8 mouse cellular contexts compared by ENCODE assay signal in genomic region chr3:104671543-104671942, GRCm38 (mm10). TPM values are rescaled to one million over a fixed set of nuclear protein-coding genes. Genes with fewer than 3 reads are reported as not detected.
A peak's percentile ranks its signal among the peaks of the same experiment; 100 is the strongest.
DNase-seq lines count a peak whose midpoint lies in the region; ATAC-seq lines count a peak whose summit lies in the region.

No protein-coding gene starts in this region.

- H3K36me3 ChIP-seq in erythroblast, embryonic 14.5 days (ENCODE audit: control insufficient read depth): peaks cover 7% of the 10 kb centered on the region
- H3K36me3 ChIP-seq in liver, embryonic 13.5 days: no peaks in the 10 kb centered on the region
- no peaks in the 10 kb centered on the region for H3K36me3 ChIP-seq in stomach, embryonic 16.5 days (ENCODE audit: control insufficient read depth, insufficient read depth, low read length)

- H3K9ac ChIP-seq in liver, embryonic 13.5 days: peak overlapping the region; percentile 72
- H3K9ac ChIP-seq in stomach, embryonic 16.5 days (ENCODE audit: low read length): no peak overlapping the region

- ATAC-seq in liver, embryonic 13.5 days (ENCODE audit: low read depth): peak; percentile 82
- no peak for ATAC-seq in stomach, embryonic 16.5 days (ENCODE audit: insufficient read depth, low FRiP score)
- ATAC-seq in activated CD4-positive, CD25-positive, alpha-beta regulatory T cell, adult 4 months: no peak

- peaks cover 89% of the 10 kb centered on the region for H3K4me1 ChIP-seq in erythroblast, embryonic 14.5 days (ENCODE audit: control insufficient read depth)
- peaks cover 90% of the 10 kb centered on the region for H3K4me1 ChIP-seq in liver, embryonic 13.5 days (replicated peaks)
- H3K4me1 ChIP-seq in stomach, embryonic 16.5 days (ENCODE audit: control insufficient read depth, insufficient read depth, low read length): peaks cover 37% of the 10 kb centered on the region

- intact Hi-C loops in left cerebral cortex, postnatal 14 days (cut with DNase I): no loop called here

- H3K27ac ChIP-seq in liver, embryonic 13.5 days: peak overlapping the region; percentile 98
- 0 out of 2 replicates have a peak overlapping the region, but pooled peaks have one; percentile 69 for H3K27ac ChIP-seq in stomach, embryonic 16.5 days (ENCODE audit: low read length)

- DNase-seq in left cerebral cortex, adult 18-20 months (ENCODE audit: low spot score in 2 of 2): peak; percentile 29 to 32
- DNase-seq in left cerebral cortex, postnatal 14 days (ENCODE audit: low spot score in 2 of 2): no peak
- DNase-seq in liver, embryonic 13.5 days: peak; percentile 67
- no peak for DNase-seq in ovary, postnatal 14 days (ENCODE audit: low spot score)
- DNase-seq in testis, postnatal 14 days (ENCODE audit: low spot score): no peak

- H3K9me3 ChIP-seq in erythroblast, embryonic 14.5 days (ENCODE audit: control insufficient read depth, low read length): no peaks in the 10 kb centered on the region
- H3K9me3 ChIP-seq in liver, embryonic 13.5 days (replicated peaks): no peaks in the 10 kb centered on the region
- no peaks in the 10 kb centered on the region for H3K9me3 ChIP-seq in stomach, embryonic 16.5 days (replicated peaks; ENCODE audit: control insufficient read depth, low read length)

- H3K4me2 ChIP-seq in liver, embryonic 13.5 days: peak overlapping the region; percentile 62
- no peak overlapping the region for H3K4me2 ChIP-seq in stomach, embryonic 16.5 days (ENCODE audit: low read depth, low read length)

- H3K27me3 ChIP-seq in erythroblast, embryonic 14.5 days (ENCODE audit: control insufficient read depth): no peaks in the 10 kb centered on the region
- no peaks in the 10 kb centered on the region for H3K27me3 ChIP-seq in liver, embryonic 13.5 days
- no peaks in the 10 kb centered on the region for H3K27me3 ChIP-seq in stomach, embryonic 16.5 days (ENCODE audit: control insufficient read depth, insufficient read depth, low read length)

- WGBS in liver, embryonic 13.5 days (ENCODE audit: insufficient replicate concordance): 35% methylated on average over 6 of the region's 6 CpGs
- WGBS in stomach, embryonic 16.5 days: 71% methylated on average over 6 of the region's 6 CpGs

- H3K4me3 ChIP-seq in erythroblast, embryonic 14.5 days (replicated peaks): peak overlapping the region; percentile 45
- peak overlapping the region; percentile 22 for H3K4me3 ChIP-seq in liver, embryonic 13.5 days (replicated peaks)
- no peak overlapping the region for H3K4me3 ChIP-seq in stomach, embryonic 16.5 days (replicated peaks; ENCODE audit: low read length)

RNA-seq across cellular contexts. Expression of gene Slc16a1, which starts 33.1 kb away (rescaled TPM):
- total RNA-seq in left cerebral cortex, adult 18-20 months (2021): 10 to 100 TPM; 18.2 to 20.3 TPM
- 10 to 100 TPM; 73.0 to 75.0 TPM for total RNA-seq in left cerebral cortex, postnatal 14 days (2021)
- 12.8 and 18.6 TPM in 2 replicates for polyA plus RNA-seq in erythroblast, embryonic 14.5 days (2012)
- polyA plus RNA-seq in liver, embryonic 13.5 days (2015; fragmentation: Nextera tagmentation; extraction: Ambion mirVana): 81.9 and 106 TPM in 2 replicates
- 36.6 and 36.8 TPM in 2 replicates for polyA plus RNA-seq in stomach, embryonic 16.5 days (2015; fragmentation: Nextera tagmentation; extraction: Ambion mirVana)
- 10 to 100 TPM in 1 of 2 experiments, 1 to 10 TPM in 1; 6.7 to 11.2 TPM for polyA plus RNA-seq in activated CD4-positive, CD25-positive, alpha-beta regulatory T cell, adult 4 months (2017; shearing (Covaris generic))

Comparison
In these comparisons a context has a peak if more than half of its experiments do, and no peak if none do; other contexts are left out.
1. DNase-seq: peak in left cerebral cortex, adult 18-20 months (2 of 2) and liver, embryonic 13.5 days (single experiment); none in left cerebral cortex, postnatal 14 days (0 of 2), ovary, postnatal 14 days (single experiment) and testis, postnatal 14 days (single experiment).